Mouse (Mus musculus) G1E-ER4 (cell line): ENCODE results near the gene Scrn3. TPM values are rescaled to one million over a fixed set of nuclear protein-coding genes. Genes with fewer than 3 reads are reported as not detected.

Experiments used
- GATA1 ChIP-seq: IDR thresholded peaks from one replicate; pipeline ENCODE4 v1.8.0; 2012; ENCODE audit warnings: low read length, inconsistent platforms
- polyA plus RNA-seq: library from polyadenylated mRNA; stranded (reverse); fragments of >175 nt; gene quantifications from 2 replicates; pipeline ENCODE4 v1.2.3, GENCODE M21; 2012

Scrn3 gene
- polyA plus RNA-seq, 1 experiment: 0.87 TPM

- no peak for TF ChIP-seq GATA1
Observed at GRCm38 (mm10) chr2:73281048-73281661, 31.2 kb upstream of the Scrn3 start.

- TF ChIP-seq GATA1: no peak
Observed at GRCm38 (mm10) chr2:73281707-73282106, 30.7 kb upstream of the Scrn3 start.

- no peak for TF ChIP-seq GATA1
Observed at GRCm38 (mm10) chr2:73285630-73286029, 26.8 kb upstream of the Scrn3 start.

GRCm38 (mm10) chr2:73291130-73291529, 21.3 kb upstream of the Scrn3 start:
- no peak for TF ChIP-seq GATA1

- no peak for TF ChIP-seq GATA1
Observed at GRCm38 (mm10) chr2:73295023-73295422, 17.4 kb upstream of the Scrn3 start.

GRCm38 (mm10) chr2:73298154-73298553, 14.2 kb upstream of the Scrn3 start:
- TF ChIP-seq GATA1: no peak

GRCm38 (mm10) chr2:73298841-73299240, 13.6 kb upstream of the Scrn3 start:
- no peak for TF ChIP-seq GATA1

- no peak for TF ChIP-seq GATA1
Observed at GRCm38 (mm10) chr2:73301979-73302378, 10.4 kb upstream of the Scrn3 start.

GRCm38 (mm10) chr2:73302722-73303121, 9.7 kb upstream of the Scrn3 start:
- no peak for TF ChIP-seq GATA1

GRCm38 (mm10) chr2:73304506-73304905, 7.9 kb upstream of the Scrn3 start:
- no peak for TF ChIP-seq GATA1

GRCm38 (mm10) chr2:73306006-73306405, 6.4 kb upstream of the Scrn3 start:
- no peak for TF ChIP-seq GATA1

GRCm38 (mm10) chr2:73313117-73313501, 708 bp downstream of the Scrn3 start:
- no peak for TF ChIP-seq GATA1

- no peak for TF ChIP-seq GATA1
Observed at GRCm38 (mm10) chr2:73314311-73314710, 1.9 kb downstream of the Scrn3 start.

GRCm38 (mm10) chr2:73317426-73317825, 5.0 kb downstream of the Scrn3 start:
- TF ChIP-seq GATA1: no peak

GRCm38 (mm10) chr2:73319218-73319617, 6.8 kb downstream of the Scrn3 start:
- no peak for TF ChIP-seq GATA1

GRCm38 (mm10) chr2:73322991-73323390, 10.6 kb downstream of the Scrn3 start:
- TF ChIP-seq GATA1: no peak

GRCm38 (mm10) chr2:73325871-73326270, 13.5 kb downstream of the Scrn3 start:
- no peak for TF ChIP-seq GATA1

GRCm38 (mm10) chr2:73335949-73336348, 23.5 kb downstream of the Scrn3 start:
- no peak for TF ChIP-seq GATA1
